Mouse (Mus musculus) kidney, adult 2 months (tissue): ENCODE results near the gene Anxa2.

Source experiments
- CTCF ChIP-seq: fragments of 200-500 bp; conservative IDR thresholded peaks from 2 replicates; pipeline ENCODE4 v1.5.1; 2011; ENCODE audit warnings: low read depth, mild to moderate bottlenecking, control low read depth, low read length, moderate library complexity, mixed read lengths; ENCODE audit not compliant: insufficient read depth, insufficient read length
- POLR2A ChIP-seq: fragments of 200-500 bp; IDR thresholded peaks from one replicate; pipeline ENCODE4 v1.6.1; 2011; ENCODE audit warnings: low read depth, low read length, control low read depth

GRCm38 (mm10) chr9:69451886-69452810 is 1.3 kb upstream of the Anxa2 start:
- TF ChIP-seq POLR2A (no peak), CTCF (no peak)
